Mouse (Mus musculus) thymus, adult 18-20 months (tissue): ENCODE results near the gene Spata20.

Experiments used
- DNase-seq, 2 experiments: peaks; one replicate each; pipeline ENCODE4 v3.0.0; 2022; ENCODE audit warnings: mixed read lengths in 2 of 2

Spata20 gene

DNA sequence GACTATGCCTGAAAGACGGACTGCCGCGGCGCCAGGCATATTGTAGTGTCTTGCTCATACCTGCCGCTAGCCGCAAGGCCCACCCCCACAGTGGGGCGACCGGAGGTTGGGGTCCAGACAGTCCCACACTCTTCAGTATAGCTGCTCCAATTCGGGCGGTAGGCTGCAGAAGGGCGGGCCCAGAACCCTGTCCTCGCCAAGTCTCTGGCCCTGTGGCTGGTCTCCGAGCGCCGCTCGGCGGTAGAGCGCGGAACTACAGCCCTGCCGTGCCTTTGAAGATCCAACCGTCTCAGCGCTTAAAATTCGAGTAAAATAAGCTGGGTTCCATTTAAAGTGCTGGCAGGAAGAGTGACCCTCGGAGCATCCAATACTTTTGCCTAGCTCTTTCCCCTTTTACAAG is at the start of gene Spata20:
Gene Spata20, minus strand, starts transcription at position 179 of the 400 bp plus-strand sequence.
- DNase-seq, result peak; percentile 18 to 28

DNA sequence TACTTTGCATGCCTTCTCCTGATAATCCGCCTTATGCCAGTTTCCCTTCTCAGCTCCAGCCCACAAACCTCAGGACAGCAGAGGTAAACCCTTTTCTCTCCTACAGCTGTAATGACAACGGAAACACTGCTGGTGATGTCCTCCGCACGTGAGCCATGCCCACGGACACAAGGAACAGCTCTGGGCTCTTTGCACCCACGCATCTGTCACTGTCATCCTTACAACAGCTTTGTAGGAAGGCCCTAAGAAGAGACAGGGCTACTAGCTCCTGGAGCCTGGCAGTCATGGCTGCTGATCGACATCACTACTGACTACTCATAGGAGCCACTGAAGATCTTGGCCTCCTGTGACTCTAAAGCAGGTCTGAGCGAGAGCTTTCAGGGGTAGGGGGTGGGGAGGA is 47.2 kb upstream of the Spata20 start:
- no peak for DNase-seq

DNA sequence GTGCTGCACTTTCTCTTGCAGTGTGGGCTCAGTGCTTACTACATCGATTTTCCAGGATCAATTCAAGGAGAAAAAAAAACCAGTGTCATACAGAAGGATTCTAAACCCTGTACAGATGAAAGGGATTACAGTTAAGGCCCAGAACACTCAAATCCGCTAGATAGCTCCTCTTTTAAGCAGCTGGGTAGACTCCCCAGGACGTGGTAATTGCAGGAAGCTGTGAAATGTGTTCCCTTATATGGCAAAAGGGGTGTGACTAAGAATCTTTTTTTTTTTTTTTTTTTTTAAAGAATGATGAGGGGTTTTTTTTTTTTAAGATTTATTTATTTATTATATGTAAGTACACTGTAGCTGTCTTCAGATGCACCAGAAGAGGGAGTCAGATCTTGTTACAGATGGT is 42.9 kb upstream of the Spata20 start:
- DNase-seq, result no peak

GRCm38 (mm10) chr11:94526171-94526879 is 40.3 kb upstream of the Spata20 start:
- DNase-seq, result no peak

DNA sequence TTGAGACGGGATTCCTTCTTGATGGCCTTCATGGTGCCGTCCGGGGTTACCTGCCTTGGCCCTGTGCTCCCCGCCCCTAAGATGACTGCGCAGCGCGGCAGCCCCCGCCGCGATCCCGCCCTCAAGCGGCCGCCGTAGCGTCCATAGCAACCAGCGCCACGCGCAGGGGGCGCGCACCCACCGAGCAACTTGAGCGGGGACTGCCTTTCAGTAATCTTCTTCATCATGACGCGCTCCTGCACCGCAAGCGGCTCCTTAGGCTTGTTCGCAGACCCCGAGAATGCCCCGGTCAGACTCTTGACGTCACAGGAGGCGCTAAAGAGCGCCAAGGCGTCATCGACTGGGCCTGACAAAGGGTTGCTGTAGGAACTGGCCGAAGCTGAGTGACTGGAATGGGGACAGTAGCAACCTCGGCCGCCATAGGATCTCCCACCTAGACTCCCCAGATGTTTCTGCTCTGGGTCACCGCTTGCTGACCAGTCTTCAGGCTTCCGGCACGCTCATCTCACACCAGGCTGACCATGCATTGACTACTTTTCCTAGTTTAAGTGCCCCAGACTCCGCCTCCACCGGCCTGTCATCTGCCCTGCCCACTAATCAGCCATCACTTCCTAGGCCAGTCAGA is 35.4 kb upstream of the Spata20 start, which contains the start of gene Mycbpap:
Gene Mycbpap, minus strand, starts transcription at position 524 of the 625 bp plus-strand sequence.
- no peak for DNase-seq

DNA sequence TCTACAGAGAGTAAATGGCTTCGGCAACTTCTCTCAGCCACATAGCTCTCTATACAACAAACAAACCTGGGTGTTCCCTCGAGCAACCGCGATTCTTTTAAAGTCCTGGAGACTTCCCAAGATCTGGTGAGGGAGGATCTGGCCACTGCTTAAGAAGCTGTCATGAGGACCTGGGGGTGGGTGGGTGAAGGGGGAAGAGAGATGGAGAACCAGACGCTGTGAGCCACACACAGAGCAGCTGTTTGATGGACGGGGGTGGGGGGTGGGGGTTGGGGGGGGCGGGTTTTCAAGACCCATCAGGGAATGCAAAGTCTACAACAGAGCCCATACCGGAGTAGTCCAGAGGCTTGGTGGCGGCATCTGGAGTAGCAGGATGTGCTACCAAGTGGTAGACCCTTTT is 27.5 kb upstream of the Spata20 start:
- DNase-seq, result no peak

GRCm38 (mm10) chr11:94508976-94509375 is 23.0 kb upstream of the Spata20 start:
- DNase-seq, result no peak

DNA sequence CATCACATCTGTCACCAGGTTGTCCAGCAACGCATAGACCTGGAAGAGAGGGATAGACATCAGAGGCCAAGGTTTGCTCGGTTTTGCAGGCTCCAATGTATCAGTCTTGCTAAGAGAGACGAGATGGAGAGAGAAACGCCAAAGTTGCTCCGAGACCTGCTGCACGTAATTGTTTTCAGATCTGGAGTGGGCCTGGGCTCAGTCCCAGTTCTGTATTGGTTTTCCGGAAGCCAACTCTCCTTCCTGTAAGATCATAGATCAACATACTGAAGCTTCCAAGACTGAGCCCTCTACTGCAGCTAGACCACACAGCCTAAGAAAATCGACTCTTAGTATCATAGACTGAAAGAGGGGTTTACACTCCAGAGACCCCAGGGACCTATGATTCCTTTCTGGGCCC is 15.5 kb upstream of the Spata20 start:
- no peak for DNase-seq

GRCm38 (mm10) chr11:94500362-94500761 is 14.4 kb upstream of the Spata20 start:
- no peak for DNase-seq

DNA sequence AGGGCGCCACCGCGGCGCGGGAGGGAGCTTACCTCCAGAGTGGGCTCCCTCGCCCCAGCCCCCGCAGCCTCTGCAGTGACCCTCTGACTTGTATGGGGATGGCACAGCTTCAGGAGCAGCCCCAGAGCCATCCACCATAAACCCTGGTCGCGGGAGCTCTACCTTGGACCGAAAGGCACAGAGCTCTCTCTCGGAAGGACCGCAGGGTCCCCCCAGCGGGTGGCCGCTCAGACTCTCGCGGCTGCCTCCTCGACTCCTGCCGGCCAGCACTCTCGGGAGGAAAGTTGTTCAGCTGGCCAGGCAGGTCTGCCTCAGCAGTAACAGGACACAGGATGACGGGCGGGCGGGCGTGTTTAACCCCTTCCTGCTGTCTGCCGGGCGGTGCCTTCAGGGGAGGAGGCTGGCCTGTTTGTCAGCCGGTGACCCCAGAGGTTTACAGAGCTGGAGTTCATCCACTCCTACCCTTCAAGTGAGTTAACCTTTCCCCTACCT is 13.7 kb upstream of the Spata20 start, which contains the start of gene Epn3:
Gene Epn3, minus strand, starts transcription at position 314 of the 492 bp plus-strand sequence.
- DNase-seq, result no peak

- no peak for DNase-seq
Observed at GRCm38 (mm10) chr11:94499035-94499434, 13.1 kb upstream of the Spata20 start.

DNA sequence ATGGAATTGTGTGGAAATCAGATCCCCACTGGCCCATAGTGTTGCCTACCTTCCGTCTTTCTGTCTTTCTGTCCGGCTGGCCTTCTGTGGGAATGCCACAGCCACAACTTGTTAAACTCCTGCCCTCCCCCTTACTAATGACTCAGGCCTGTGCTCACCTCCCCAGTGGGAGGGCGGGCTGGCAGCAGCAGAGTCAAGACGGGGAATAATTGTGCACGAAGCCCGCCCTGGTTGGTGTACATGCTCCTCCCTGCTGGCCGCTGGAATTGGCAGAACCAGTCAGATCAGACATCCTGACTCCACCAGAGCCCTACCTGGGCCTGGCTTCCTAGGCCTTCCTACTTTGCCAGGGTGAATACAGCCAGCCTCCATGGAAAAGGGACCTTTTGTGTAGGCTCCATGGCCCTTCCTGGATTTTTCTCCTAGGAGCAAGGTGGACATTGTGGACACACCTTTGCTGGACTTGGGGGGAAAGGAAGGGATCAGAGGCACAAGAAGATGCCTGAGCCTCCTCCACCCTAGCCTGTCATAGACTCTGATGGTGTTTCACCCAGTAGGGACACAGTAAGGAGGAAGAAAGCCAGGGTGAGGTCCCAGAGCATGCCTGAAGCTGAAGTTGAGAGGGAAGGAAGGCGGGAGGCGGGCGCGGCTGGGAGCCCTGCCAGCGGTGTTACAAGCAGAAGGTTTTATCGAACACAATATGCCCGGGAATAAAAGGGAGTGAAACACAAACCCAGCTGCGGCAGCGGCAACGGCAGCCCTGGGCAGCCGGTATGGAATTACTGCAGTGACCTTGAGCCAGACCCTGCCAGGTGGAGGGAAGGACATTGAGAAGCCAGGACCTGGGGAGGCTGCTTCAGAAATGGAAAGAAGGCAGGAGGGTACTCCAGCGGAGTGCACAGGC is 12.4 kb upstream of the Spata20 start:
- no peak for DNase-seq

- no peak for DNase-seq
Observed at GRCm38 (mm10) chr11:94495415-94495814, 9.4 kb upstream of the Spata20 start.

- DNase-seq, result no peak
Observed at GRCm38 (mm10) chr11:94491749-94492099, 5.7 kb upstream of the Spata20 start.

DNA sequence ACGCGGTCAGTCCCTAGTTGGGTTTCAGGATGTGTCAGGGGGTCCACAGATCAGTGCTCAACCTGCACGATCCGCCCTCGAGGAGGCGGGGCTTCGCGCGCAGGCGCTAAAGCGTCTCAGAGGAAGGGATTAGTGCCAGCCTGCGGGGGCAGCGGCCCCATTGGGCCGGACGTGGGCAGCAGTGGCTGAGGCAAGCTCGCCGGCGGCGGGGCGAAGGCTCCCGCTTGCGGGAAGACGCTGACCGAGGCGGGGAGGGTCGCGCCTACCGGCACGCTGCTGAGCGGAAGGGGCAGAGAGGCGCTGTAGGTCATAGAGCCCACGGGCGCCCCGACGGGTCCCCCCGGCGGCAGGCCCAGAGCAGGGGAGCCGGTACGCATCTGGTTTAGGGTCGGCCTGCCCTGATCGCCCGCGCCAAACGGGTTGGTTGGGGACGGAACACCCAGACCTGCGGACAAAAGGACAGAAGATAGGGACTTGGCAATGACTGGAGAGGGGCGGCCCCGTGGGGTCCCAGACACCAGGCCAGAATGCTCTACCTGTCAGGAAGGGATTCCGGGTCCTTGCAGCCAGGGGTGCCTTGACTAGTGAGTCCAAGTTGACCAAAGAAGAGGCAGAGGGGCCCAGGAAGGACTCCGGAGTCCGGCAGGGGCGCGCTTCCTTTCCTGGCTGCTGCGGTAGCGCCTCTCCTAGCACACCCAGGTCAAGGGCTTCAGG is 5.2 kb upstream of the Spata20 start:
- DNase-seq, result no peak

DNA sequence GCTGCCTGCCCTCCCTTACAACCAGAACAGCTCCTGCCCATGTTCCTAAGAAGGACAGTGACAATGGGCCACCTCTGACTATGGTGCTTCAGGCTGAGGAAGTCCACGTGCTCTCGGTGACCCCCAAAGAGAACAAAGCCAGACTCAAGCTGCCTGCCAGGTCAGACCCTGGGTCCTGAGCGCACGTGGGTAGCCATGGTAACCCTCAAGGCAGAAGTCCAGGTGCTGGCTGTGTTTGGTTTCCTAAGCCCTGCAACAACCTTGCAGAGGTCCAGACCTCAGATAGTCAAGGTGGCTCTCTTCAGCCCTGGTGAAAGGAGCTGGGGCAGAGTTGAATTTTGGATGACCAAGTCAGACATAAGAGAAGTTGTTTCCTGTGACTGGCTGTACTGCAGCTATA is 3.8 kb upstream of the Spata20 start:
- DNase-seq, result no peak

DNA sequence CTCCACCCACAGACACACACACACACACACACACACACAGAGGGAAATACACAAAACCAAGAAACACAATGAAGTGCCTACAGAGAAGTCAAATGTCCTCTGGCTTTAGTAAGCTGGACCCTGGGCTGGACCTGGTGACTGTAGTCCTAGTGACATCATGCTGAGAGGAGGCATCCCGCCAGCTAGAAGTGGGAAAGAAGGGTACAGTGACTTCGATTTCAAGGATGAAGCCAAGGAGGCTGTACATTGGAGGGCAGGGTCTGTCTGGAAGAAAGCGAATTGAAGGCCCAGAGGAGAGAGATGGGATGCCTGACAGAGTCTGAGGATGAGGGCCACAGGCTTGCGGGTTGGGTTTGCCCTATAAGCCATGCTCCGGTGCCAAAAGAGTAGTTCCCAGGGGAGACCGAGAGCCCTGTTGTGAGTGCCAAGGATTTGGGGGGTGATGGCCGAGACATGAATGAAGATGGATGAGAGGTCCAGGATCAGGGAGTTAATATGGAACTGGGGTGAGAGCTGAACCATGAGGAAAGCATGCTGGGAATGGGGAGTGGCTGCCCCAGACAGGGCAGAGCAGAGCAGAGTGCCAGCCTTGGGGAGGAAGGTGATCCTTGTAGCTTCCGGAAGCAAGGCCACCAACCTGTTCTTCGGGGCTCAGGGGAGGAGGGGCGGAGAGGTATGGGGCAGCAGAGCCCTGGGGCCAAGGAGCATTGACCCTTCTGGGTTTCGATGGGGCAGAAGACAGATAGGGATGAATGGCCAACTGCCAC is 3.0 kb upstream of the Spata20 start:
- DNase-seq, result no peak

DNA sequence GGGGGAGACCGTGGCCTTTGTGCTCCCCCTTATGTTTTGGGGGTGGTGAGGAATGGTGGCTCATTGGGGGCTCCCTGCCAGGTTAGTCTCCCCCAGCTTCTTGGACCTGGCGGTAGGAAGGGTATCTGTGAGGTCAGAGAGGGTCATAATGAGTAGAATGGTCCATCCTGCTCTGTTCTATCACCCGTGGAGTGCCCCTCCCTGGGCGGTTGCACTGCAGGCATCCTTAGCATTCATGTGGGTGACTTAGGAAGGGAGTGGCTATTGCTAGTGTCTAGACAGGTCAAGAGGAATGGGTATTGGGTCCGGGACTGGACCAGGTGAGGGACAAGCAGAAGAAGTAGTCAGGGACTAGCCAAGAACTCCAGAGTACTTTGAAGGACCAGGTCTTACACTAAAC is 756 bp downstream of the Spata20 start:
- DNase-seq, result no peak

DNA sequence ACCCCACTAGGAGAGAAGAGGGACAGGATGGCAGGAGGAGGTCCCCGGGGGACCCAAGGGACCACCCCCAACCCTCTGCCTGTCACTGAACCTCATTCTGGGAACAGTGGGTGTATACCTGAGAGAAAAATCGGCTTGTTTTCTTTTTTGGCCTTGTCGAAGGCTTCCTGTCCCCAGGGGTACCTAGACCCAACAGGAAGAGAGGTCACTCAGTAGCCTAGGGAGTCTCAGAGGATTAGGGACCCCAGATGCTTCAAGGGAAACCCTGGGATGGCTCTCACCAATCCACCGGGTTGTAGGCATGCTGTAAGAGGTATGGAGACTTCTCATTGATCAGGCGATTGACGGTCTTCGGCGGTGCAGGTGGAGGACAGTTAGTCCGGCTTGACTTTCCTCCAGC is 1.3 kb downstream of the Spata20 start:
- DNase-seq, result no peak

- DNase-seq, result no peak
Observed at GRCm38 (mm10) chr11:94483921-94484320, 2.1 kb downstream of the Spata20 start.

- no peak for DNase-seq
Observed at GRCm38 (mm10) chr11:94483436-94483835, 2.5 kb downstream of the Spata20 start.

GRCm38 (mm10) chr11:94482738-94483137 is 3.2 kb downstream of the Spata20 start:
- no peak for DNase-seq
